Mouse (Mus musculus): ENCODE measurements at regions not wholly inside any gene's neighbourhood (a gene's known extent, or its start where the extent isn't known, plus 50 kb on each side); places are given as distances from the start of the nearest gene placed in this dataset.
"Not testable (repeated sequence)": the region's sequence is repeated elsewhere in the genome, so short reads cannot be mapped to it uniquely, and the experiment has no call there.

DNA sequence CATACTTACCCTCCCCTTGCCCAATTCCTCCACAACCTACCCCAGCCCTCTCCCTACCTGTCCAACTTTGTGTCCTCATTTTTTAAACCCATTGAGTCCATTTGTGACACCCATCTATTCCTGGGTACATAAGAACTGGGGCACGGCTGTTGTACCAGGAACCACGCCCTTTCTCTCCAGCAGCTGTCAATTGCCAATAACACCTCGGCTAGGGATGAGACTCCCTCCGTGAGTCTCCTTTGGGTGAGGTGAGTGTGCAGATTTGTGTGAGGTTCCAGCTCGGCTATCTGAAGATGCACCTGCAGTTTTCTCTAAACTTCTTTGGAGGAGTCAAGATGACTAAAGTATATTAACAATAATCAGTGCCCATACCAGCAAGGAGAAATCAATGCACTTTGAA is 167.2 kb upstream of the Frmd6 start:
- no peak for DNase-seq (ENCODE audit: low spot score in 2 of 2)

DNA sequence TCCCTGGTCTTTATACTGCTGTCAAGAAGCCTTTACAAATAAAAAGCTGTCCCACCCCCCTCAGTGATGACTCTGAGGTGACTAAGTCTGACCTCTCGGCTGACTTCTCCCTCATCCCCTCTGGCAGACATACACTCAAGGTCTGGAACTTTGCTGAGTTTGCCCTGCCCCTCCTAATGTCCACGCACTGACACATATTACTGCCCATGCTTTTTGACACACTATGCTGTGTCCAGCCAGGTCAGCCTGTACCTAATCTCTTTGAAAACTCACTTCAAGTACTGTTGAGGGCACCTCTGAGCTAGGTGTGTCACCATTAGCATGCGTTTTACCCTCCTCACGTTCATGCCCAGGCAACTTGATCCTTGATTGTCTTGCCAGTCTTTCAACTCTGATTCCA is 164.9 kb upstream of the Frmd6 start:
- no peak for DNase-seq (ENCODE audit: low spot score in 2 of 2)

DNA sequence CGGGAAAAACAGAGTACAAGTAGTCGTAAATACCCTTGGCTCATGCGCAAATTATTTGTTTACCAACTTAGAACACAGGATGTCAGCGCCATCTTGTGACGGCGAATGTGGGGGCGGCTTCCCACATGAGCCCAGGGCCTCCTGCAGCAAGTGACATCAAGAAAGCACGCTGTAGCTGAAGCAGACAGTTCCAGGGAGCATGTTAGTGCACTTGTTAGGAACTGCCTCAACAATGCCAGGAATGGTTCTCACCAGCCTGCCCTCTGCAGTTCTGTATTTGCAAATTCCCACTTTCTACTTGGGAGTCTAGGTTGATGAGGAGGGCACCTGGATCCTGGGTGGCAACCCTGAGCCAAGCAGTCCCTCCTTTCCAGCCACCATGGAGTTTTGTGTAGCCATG is 157.2 kb upstream of the Frmd6 start:
- DNase-seq (ENCODE audit: low spot score in 2 of 2): not testable (repeated sequence)

DNA sequence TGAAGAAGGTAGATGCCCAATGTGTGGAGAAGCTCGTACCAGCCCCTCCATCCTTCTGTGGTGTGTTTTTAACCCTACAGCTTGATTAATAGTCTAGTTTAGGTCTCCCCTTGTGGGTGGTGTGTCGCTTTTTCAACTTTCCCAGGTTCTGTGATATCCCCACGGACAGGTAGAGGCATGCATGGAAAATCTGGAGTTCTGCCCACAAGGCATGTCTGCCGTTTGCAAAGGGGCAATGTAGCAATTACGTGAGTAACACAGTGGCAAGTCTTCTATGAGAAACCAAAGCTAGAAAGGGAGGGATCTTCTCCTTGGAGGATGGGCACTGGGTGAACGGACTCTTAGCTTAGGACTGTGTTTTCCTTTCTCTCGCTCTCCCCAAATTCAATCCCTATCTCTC is 153.2 kb upstream of the Frmd6 start:
- no peak for DNase-seq (ENCODE audit: low spot score in 2 of 2)

DNA sequence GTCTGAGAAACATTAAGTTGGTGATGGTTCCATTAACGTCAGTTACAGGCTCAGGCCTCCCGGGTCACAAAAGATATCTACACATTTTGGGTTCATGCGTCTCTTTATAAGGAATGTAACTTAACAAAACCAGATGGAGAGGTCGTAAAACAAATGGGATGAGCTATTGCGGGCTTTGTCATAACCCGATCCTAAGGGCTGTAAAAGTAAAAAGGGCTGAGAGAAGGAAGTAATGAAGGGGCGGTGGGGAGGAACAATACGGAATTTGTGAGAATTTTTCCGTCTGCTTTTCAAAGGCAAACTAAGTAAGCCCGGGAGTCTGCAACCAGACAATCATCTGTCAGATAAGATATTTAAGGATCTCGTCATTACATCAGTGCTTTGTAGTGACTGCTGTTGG is 152.1 kb upstream of the Frmd6 start:
- DNase-seq (ENCODE audit: low spot score in 2 of 2): no peak

DNA sequence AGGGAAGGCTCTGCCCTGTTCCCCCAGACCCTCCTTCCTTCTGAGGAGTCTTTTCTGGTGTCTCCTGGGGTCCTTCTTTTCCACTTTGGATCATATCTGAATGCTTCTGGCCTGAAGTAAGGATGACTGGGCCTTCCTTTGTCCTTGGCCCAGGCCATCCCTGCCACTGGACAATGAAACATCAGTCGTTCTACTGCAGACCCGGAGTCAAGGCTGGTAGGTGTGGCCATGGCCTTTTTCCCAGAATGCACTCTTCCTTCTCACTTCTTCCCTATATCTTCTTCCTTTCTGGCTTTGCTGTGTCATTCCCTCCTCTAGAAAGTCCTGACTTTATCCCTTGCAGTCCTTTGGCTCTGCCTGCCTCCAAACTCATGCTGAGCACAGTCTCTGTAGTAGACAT is 151.2 kb upstream of the Frmd6 start:
- DNase-seq (ENCODE audit: low spot score in 2 of 2): no peak

DNA sequence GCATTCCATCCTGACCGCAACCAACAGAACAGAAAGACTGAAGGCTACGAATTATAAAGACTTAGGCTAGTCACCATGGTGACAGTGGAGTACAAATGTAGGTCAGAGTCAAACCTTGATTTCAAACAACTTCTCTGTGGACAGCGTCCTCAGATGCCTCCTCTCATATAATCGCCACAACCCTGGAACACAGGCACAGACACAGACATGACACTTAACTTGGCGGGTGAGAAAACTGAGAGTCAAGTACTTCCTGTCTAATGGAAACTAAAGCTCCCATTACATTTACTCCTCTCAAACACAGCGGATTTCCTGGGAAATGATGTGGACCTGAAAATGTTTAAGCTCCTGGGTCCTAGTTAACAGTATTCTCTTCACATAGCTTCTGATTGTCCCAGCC is 149.5 kb upstream of the Frmd6 start:
- no peak for DNase-seq (ENCODE audit: low spot score in 2 of 2)

DNA sequence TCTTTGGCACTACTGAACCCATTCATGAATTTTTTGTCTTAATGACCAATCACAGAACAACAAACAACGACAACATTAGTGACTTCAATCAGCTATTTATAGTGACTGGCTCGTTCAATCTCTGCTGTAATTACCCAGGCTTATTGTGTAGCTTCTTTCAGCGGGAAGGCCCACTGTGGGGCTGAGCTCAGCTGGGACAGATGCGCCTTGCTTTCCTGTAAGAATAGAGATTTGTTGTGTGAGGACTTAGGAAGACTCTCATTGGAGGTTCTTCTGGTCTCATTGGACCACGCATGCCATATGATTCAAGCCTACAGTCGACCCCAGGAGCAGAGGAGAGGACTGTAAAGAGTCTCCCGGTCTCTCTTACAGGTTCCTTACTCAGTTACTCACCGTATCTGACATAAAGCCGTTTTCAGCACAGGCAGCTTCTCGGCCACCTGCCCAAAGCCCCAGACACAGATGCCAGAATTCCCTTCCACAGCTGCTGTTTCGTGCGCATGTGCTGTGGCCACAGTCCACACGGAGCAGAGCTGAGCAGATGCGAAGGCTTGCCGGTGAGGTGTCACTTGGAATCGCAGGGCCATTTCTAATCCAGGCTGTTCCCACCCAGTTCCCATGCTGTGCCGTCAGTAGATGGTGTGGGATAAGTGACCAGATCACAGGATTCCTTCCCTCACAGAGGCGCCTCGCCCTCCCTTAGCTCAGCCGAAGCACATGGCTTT is 145.5 kb upstream of the Frmd6 start:
- no peak for DNase-seq (ENCODE audit: low spot score in 2 of 2)

DNA sequence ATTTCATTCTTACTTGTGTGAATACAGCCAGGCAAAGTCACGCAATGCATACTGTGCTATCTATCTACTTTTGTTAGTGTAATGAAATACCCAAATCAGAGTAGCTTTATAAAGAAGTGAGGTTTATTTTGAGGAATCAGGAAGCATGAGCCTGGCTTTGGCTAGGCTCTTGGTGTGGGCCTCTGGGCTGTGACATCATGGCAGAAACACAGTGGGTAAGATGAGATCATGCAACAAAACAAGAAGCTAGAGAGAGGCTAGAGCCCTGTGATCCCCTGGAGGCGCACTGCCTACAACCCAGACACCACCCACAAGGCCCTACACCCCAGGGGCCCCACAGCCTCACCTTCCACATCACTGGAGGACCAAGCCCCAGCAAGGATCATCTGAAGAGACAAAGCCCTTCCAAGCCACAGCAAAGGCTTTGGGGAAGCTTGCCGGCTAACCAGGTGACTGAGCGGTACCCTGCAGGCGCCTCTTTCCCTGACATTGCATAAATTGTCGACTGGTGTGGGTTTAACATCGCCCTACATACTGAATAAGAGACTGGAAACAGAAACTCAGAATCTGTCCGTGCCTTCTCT is 143.8 kb upstream of the Frmd6 start:
- DNase-seq (ENCODE audit: low spot score in 2 of 2): no peak

DNA sequence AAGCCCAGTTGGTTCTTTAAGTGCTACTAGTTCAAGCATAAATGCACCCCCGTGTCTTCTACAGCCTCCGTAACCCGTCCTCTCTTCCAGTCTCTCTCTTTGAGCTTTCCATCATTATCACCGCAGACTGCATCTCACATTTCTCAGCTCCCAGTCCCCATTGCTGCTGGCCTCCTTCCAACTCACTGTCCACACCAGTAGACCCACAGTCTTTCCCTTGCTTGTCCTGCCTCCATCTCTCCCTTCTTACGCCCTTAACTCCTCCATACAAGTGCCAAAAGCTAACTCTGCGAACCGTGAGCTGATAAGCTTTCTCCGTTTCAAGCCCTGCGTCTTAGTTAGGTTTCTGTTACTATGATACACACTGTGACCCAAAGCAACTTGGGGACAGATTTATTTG is 141.0 kb upstream of the Frmd6 start:
- DNase-seq (ENCODE audit: low spot score in 2 of 2): no peak

DNA sequence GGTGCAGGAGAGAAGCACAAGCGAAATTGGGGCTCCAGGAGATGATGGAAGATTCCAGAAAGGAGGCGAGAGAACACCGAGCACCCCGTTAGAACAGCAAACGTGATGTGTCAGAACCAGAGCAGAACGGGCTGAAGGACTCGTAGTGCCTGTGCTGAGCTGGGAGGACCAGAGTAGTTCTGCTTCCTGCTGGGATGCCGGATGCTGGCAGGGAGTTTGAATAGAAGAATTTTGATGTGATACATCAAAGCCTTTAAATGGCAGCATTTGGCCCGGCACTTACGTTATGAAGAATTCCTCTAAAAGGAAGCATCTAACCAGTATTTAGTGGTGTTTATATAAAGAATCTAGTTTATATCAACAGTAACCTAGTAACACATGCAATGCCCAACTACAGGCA is 139.9 kb upstream of the Frmd6 start:
- peak in 1 of 2 experiments; percentile 19 for DNase-seq (ENCODE audit: low spot score in 2 of 2)

DNA sequence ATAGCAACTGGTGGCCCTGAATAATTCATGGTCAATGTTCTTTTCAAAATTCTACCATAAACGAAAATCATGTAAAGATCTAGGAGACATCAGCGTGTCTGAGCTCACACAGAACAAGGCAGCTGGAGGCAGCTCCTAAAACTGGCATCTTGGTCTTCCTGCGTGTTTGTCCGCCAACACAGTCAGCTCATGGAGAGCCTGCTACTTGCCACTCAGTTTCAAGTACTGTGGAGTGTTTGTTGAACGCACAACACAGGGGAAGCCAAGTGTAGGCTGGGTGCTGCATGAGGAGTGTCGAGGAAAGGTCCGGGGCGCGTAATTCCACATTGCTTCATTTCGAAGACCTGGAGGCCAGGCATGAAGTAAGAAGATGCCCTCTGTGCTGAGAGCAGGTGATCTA is 139.0 kb upstream of the Frmd6 start:
- DNase-seq (ENCODE audit: low spot score in 2 of 2): no peak

DNA sequence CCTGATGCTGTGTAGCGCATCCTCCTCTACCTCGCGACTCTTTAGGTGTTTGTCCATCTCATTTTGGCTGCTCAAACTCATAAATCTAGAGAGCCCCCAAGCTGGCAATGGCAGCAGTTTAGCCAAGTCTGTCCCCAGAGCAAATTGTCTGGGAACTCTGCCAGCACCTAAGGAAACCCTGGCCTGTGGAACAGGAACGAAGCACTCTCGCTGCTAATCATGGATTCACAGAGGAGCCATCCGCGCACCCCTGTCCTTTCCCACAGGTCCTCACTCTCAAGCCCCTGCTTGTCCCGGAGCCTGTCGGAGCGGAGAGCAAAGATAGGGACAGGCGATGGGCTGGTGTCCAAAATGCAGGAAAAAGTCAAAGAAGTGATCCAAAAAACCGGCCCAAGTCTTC is 138.3 kb upstream of the Frmd6 start:
- no peak for DNase-seq (ENCODE audit: low spot score in 2 of 2)

DNA sequence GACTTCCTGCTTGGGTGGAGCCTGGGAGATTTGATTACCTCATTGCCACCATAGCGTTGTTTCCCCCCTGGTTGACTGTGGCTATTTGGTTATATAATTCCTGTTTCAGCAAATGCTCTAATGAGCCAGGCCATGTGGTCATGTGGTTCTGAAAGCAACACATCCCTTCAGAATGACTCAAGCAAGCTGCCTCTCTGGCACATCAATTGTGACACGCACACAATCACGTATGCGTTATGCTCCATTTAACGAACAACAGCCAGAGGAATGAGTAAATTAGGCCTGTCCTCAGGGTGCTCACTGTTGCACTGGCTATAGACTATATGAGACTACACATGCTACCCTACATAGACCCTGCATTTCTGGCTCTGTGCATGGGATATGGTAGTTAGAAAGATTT is 130.2 kb upstream of the Frmd6 start:
- DNase-seq (ENCODE audit: low spot score in 2 of 2): no peak

DNA sequence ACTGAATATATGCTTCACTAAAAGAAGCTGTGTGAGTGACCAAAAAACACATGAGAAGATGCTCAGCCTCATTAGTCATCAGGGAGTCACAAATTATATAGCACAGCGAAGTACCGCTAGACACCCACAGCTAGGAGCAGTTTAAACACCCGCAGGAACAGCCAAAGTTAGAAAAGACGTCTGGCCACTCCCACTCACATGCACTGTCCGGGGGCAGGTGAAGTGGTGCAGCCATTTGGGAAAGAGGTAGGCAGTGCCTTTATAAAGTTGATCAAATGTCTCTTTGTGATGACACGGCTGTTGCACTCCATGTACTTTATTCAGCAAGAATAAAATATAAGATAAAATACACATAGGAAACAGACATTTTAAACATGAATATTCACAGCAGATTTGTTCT is 129.1 kb upstream of the Frmd6 start:
- DNase-seq (ENCODE audit: low spot score in 2 of 2): no peak

DNA sequence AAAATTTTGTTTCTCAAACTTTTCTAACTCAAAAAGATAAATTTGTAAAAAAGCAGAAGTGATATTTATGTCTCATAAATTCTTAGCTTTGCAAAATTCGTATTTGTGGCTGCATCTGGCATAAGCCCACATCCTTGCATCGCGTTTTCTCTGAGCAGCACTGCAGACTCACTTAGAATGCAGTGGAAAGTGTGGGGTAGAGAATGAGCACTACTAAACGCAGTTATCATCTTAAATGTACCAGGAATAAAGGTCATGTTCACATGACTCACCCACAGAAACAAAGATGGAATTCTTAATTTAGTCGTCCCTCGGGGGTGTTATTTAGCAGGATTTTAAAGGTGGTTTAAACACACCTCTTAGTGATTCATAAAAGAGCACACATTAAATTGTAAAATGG is 126.8 kb upstream of the Frmd6 start:
- no peak for DNase-seq (ENCODE audit: low spot score in 2 of 2)

DNA sequence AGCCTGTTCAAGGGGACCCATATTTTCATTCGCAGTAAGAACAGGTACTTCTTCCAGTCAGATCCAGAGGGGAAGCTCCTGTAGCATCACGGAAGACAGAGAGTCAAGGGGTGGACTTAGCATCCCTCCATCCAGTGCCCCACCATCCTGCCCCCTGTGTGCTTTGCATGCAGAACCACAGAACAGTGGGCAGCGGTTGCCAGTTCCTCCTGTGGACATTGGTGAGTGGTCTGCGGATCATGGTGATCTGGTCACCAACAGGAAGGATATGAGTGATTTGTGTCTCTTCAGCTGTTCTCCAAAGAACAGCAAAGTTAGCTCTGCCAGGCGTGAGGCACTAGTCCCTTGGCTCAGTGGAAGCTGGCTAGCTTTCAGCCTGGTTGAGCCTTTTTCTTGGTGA is 122.8 kb upstream of the Frmd6 start:
- DNase-seq (ENCODE audit: low spot score in 2 of 2): no peak

DNA sequence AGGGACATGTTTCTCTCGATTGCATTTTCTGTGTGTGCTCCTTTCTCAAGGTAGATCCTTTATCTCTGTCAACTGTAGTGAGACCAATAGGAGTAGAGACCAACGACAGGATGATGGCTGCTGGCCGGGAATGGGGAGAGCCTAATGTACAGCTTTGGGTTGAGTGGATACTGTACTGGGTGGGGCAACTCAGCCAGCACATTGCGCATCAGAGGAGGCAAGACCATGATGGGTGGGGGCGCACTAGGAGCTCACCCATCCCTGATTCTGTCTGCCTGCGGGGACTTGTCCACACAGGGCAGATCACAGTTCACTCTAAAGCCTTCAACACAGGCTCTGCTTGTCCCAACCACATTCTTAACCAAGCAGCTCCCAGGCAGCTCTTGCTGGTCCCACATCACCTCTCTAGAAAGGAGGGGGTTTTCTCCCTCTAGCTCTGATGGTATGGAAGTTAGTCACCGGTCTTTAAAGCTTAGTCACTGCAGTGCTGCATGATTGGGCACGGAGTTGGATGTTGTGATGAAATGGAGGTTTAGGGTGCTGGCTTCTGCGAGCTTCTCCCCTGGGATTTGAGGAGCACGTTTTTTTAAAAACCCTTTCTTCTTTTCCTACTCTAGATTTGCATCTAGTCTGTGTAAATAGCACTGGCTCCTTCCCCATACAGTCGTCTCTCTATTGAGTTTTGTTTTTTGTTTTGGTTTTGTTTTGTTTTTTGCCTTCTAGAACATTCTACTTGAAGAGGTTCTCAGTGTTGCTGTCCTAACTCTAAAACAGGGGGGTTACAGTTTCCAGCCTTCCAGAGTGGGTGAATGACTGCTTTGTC is 118.3 kb upstream of the Frmd6 start:
- DNase-seq (ENCODE audit: low spot score in 2 of 2): no peak

DNA sequence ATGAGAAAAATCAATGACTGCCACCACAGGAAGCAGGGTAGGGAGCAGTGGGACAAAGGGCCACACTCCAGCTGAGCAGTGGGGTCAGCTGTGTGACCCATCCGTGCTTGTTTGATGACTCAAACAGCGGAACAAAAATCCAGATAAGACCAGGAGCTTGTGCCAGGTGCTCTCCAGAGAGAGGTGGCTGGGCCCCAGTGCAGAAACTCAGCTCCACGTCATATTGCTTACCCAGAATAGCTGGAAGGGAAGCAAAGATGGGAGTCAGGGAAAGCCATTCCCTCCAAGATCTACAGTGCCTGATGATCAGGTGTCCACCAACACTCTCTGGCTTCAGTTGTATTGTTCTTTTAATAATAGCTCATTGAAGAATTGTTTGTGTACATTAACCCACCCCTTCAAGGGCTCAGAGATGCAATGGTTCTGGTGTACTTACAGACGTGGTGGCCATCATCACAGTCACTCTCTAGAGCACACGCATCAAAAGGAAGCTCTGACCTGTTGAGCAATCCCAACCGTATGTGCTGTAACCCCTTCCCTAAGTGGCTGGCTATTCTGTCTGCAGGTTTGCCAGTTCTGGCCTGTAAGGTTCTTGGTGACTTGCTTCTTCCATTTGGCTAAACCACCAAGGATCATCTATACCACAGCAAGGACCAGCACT is 117.6 kb upstream of the Frmd6 start:
- DNase-seq (ENCODE audit: low spot score in 2 of 2): no peak

DNA sequence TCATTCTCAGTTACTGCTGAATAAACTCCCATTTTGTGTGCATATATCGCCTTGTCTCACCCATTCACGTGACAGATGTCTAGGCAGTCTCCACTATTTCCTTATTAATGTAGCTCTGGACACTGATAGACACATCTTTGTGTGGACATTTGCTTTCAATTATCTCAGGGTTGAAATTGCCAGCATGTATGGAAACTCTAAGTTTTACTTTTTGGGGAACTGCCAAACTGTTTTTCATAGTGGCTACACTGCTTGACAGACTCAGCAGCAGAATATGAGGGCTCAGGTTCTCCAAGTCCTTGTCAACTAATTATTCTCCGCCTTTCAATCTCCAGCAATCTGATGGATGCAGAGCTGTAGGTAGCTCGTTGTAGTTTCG is 117.0 kb upstream of the Frmd6 start:
- no peak for DNase-seq (ENCODE audit: low spot score in 2 of 2)

DNA sequence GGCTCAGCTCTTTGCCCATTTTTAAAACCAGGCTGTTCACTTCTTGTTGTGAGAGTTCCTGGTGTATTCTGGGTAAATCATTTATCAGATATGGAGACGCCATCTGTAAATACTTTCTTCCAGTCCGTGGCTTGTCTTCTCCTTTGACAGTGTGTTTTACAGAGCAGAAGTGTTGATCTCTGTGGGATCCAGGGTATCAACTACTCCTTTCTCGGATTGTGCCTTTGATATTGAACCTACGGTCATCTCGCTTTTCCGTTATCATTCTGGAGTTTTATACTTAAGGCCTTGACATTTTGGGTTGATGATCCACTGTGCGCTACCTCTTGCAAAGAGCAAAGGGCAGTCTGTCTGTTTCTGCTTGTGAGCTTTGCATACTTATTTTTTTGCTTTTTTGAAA is 115.0 kb upstream of the Frmd6 start:
- DNase-seq (ENCODE audit: low spot score in 2 of 2): no peak

DNA sequence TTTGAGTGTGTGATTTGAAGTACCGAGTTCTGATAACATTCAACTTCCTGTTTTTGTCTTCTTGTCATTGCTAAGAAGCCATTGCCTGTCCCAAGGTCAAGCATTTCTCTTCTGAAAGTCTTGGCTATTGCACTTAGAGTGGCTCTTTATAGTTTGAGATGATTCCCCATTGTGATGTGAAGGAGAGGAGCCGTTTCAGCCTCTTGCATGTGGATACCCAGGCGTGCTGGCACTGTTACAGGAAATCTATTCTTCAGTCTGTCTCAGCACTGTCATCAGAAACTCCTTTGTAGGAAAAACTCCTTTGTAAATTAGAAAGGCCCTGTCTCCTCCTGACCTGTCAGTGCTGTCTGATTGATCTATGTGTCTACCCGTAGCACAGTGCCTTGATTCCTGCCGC is 114.3 kb upstream of the Frmd6 start:
- DNase-seq (ENCODE audit: low spot score in 2 of 2): no peak
